Mouse (Mus musculus) olfactory bulb, adult 2 months (tissue): ENCODE measurements around the gene Katnbl1.

ENCODE experiments used
- CTCF ChIP-seq: fragments of 200-500 bp; IDR thresholded peaks from 2 replicates; pipeline ENCODE4 v1.5.1; 2012; ENCODE audit warnings: low read depth, mild to moderate bottlenecking, low read length, moderate library complexity; ENCODE audit not compliant: insufficient read depth
- POLR2A ChIP-seq: fragments of 200-500 bp; IDR thresholded peaks from 2 replicates; pipeline ENCODE4 v1.6.1; 2012; ENCODE audit warnings: mild to moderate bottlenecking, low read depth, low read length, moderate library complexity; ENCODE audit not compliant: insufficient read depth

DNA sequence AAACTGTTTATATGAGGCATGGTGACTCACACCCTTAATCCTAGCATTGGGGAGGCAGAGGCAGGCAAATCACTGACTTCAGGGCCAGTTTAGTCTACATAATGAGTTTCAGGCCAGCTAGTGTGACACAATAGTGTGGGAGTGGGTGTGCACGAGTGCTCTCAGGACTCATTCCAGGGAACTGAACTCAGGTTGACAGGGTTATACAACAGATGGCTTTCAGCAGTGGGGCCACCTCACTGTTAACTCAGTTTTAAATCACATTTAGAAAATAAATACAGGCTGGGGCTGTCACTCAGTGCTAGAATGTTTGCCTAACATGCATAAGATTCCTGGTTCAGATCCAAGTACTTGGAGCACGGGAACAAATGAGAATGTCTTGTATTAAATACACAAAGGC is 19.4 kb upstream of the Katnbl1 start:
- TF ChIP-seq POLR2A (no peak), CTCF (no peak)
